Comparison of ENCODE assay signal across 8 mouse cellular contexts in genomic region chr19:8773409-8773808, GRCm38 (mm10). TPM values are rescaled to one million over a fixed set of nuclear protein-coding genes. Genes with fewer than 3 reads are reported as not detected.
A peak's percentile ranks its signal among the peaks of the same experiment; 100 is the strongest.
DNase-seq lines count a peak whose midpoint lies in the region; ATAC-seq and TF ChIP-seq lines count a peak whose summit lies in the region.

No protein-coding gene starts in this region.

- H3K27me3 ChIP-seq in thymus, adult 2 months (ENCODE audit: control insufficient read depth, insufficient read depth, low read length) = no peaks in the 10 kb centered on the region
- H3K27me3 ChIP-seq in limb, embryonic 15.5 days = no peaks in the 10 kb centered on the region

- H3K36me3 ChIP-seq in thymus, adult 2 months (ENCODE audit: control insufficient read depth, insufficient read depth, low read length) = peaks cover 25% of the 10 kb centered on the region
- H3K36me3 ChIP-seq in limb, embryonic 15.5 days = peaks cover 47% of the 10 kb centered on the region

- H3K4me2 ChIP-seq in limb, embryonic 15.5 days = peak overlapping the region; percentile 88

- H3K9ac ChIP-seq in limb, embryonic 15.5 days = peak overlapping the region; percentile 91

- H3K27ac ChIP-seq in thymus, adult 2 months (ENCODE audit: control insufficient read depth, insufficient read depth, low read length) = no peak overlapping the region
- H3K27ac ChIP-seq in limb, embryonic 15.5 days = peak overlapping the region; percentile 99

- ATAC-seq in limb, embryonic 15.5 days (ENCODE audit: insufficient number of reproducible peaks, low FRiP score, low TSS enrichment, low read depth) = no peak
- ATAC-seq in frontal cortex, adult (ENCODE audit: low TSS enrichment) = no peak

- WGBS in thymus, adult 2 months = 47% methylated on average over 6 of the region's 6 CpGs
- 51% methylated on average over 6 of the region's 6 CpGs for WGBS in limb, embryonic 15.5 days

- TF ChIP-seq POLR2A in thymus, adult 2 months (IDR thresholded peaks at IDR 0.05; ENCODE audit: control insufficient read depth, extremely low read depth, insufficient read depth, low read length, poor library complexity) = no peak

- H3K4me3 ChIP-seq in thymus, adult 2 months (ENCODE audit: control insufficient read depth, insufficient read depth, low read length) = peak overlapping the region; percentile 24
- peak overlapping the region; percentile 75 for H3K4me3 ChIP-seq in limb, embryonic 15.5 days

- no peaks in the 10 kb centered on the region for H3K9me3 ChIP-seq in limb, embryonic 15.5 days

- H3K4me1 ChIP-seq in thymus, adult 2 months (replicated peaks; ENCODE audit: control insufficient read depth, insufficient read depth, low read length) = peaks cover 23% of the 10 kb centered on the region
- H3K4me1 ChIP-seq in limb, embryonic 15.5 days = peaks cover 28% of the 10 kb centered on the region

- DNase-seq in embryo, embryonic 9.5 days (ENCODE audit: extremely low spot score) = peak; percentile 31
- no peak for DNase-seq in embryo, embryonic 10.5 days (ENCODE audit: low spot score)
- DNase-seq in thymus, adult 2 months = no peak
- no peak for DNase-seq in thymus, postnatal 25 days
- DNase-seq in yolk sac, embryonic 10.5 days (ENCODE audit: low spot score) = no peak
- DNase-seq in gastrocnemius, postnatal 10 days = no peak

- TF ChIP-seq CTCF in thymus, adult 2 months (IDR thresholded peaks at IDR 0.05; ENCODE audit: borderline replicate concordance, control insufficient read depth, extremely low read depth, insufficient read depth, low read length, poor library complexity) = no peak

RNA-seq across cellular contexts. Expression of gene Tmem179b, which starts 0.9 kb away (rescaled TPM):
- 168 and 197 TPM in 2 replicates for polyA plus RNA-seq in thymus, adult 2 months (2012; rRNA removed)
- 78.4 and 81.7 TPM in 2 replicates for polyA plus RNA-seq in limb, embryonic 15.5 days (2015; fragmentation: Nextera tagmentation; extraction: Ambion mirVana)
- 10 to 100 TPM; 13.6 to 14.1 TPM for total RNA-seq in gastrocnemius, postnatal 10 days (2021)

RNA-seq across cellular contexts. Expression of gene Tmem223, which starts 2.6 kb away (rescaled TPM):
- 277 and 363 TPM in 2 replicates for polyA plus RNA-seq in thymus, adult 2 months (2012; rRNA removed)
- 141 and 155 TPM in 2 replicates for polyA plus RNA-seq in limb, embryonic 15.5 days (2015; fragmentation: Nextera tagmentation; extraction: Ambion mirVana)
- total RNA-seq in gastrocnemius, postnatal 10 days (2021) = 10 to 100 TPM; 81.9 to 82.5 TPM

RNA-seq across cellular contexts. Expression of gene Taf6l, which starts 12.8 kb away (rescaled TPM):
- 24.9 and 28.7 TPM in 2 replicates for polyA plus RNA-seq in thymus, adult 2 months (2012; rRNA removed)
- 24.9 and 25.3 TPM in 2 replicates for polyA plus RNA-seq in limb, embryonic 15.5 days (2015; fragmentation: Nextera tagmentation; extraction: Ambion mirVana)
- total RNA-seq in gastrocnemius, postnatal 10 days (2021) = 10 to 100 TPM in 1 of 2 experiments, 1 to 10 TPM in 1; 8.5 to 12.0 TPM

RNA-seq across cellular contexts. Expression of gene Nxf1, which starts 16.5 kb away (rescaled TPM):
- 170 and 191 TPM in 2 replicates for polyA plus RNA-seq in thymus, adult 2 months (2012; rRNA removed)
- polyA plus RNA-seq in limb, embryonic 15.5 days (2015; fragmentation: Nextera tagmentation; extraction: Ambion mirVana) = 171 and 188 TPM in 2 replicates
- total RNA-seq in gastrocnemius, postnatal 10 days (2021) = 10 to 100 TPM; 40.8 to 61.8 TPM

RNA-seq across cellular contexts. Expression of gene Polr2g, which starts 25.0 kb away (rescaled TPM):
- polyA plus RNA-seq in thymus, adult 2 months (2012; rRNA removed) = 77.0 and 77.1 TPM in 2 replicates
- polyA plus RNA-seq in limb, embryonic 15.5 days (2015; fragmentation: Nextera tagmentation; extraction: Ambion mirVana) = 149 and 152 TPM in 2 replicates
- 10 to 100 TPM; 40.9 to 45.1 TPM for total RNA-seq in gastrocnemius, postnatal 10 days (2021)
